ENCODE assay signal across 14 mouse cellular contexts in genomic region chr1:87679089-87679488, GRCm38 (mm10).
"Had no signal": no experiment of that assay in that cellular context is flagged by ENCODE, and none has a peak within 500 bp of the region (broad histone marks: within the 10 kb centered on the region; RNA-seq: fewer than 3 reads in every experiment).

No protein-coding gene starts in this region.

- H3K9me3 ChIP-seq: limb, embryonic 13.5 days; neural tube, embryonic 15.5 days; stomach, embryonic 15.5 days had no signal

- H3K4me1 ChIP-seq: limb, embryonic 13.5 days; midbrain, embryonic 10.5 days; neural tube, embryonic 15.5 days; stomach, embryonic 15.5 days had no signal

- H3K9ac ChIP-seq: limb, embryonic 13.5 days; lung, embryonic 14.5 days; neural tube, embryonic 15.5 days; stomach, embryonic 15.5 days had no signal

- DNase-seq: kidney, adult 18-20 months; kidney, postnatal 10 days; kidney, postnatal 4 days; lung, embryonic 14.5 days; lung, postnatal 10 days; lung, postnatal 4 days; midbrain, embryonic 14.5 days; thymus, postnatal 36 days had no signal

- H3K27ac ChIP-seq: layer of hippocampus, adult 2 months; limb, embryonic 13.5 days; midbrain, embryonic 10.5 days; neural tube, embryonic 15.5 days; stomach, embryonic 15.5 days had no signal

- H3K36me3 ChIP-seq: limb, embryonic 13.5 days; midbrain, embryonic 10.5 days; neural tube, embryonic 15.5 days; stomach, embryonic 15.5 days had no signal

- H3K4me3 ChIP-seq: layer of hippocampus, adult 2 months; limb, embryonic 13.5 days; midbrain, embryonic 10.5 days; myocyte; neural tube, embryonic 15.5 days; stomach, embryonic 15.5 days had no signal
